Mouse (Mus musculus): Measurements from ENCODE around the gene Akap8l. TPM values are rescaled to one million over a fixed set of nuclear protein-coding genes. Genes with fewer than 3 reads are reported as not detected.
A peak's percentile ranks its signal among the peaks of the same experiment; 100 is the strongest.

Akap8l gene
- total RNA-seq, 2 experiments from 2014 or later = 98.5 to 109 TPM

GRCm38 (mm10) chr17:32358943-32359340 is 8.5 kb upstream of the Akap8l start:
- DNase-seq = no peak
- intact Hi-C loops (cut with DNase I) = no loop called here

GRCm38 (mm10) chr17:32358192-32358942 is 8.0 kb upstream of the Akap8l start:
- intact Hi-C loops (cut with DNase I) = no loop called here
- no peak for DNase-seq

GRCm38 (mm10) chr17:32356766-32357760 is 6.7 kb upstream of the Akap8l start:
- intact Hi-C loops (cut with DNase I) = no loop called here
- DNase-seq = no peak

DNA sequence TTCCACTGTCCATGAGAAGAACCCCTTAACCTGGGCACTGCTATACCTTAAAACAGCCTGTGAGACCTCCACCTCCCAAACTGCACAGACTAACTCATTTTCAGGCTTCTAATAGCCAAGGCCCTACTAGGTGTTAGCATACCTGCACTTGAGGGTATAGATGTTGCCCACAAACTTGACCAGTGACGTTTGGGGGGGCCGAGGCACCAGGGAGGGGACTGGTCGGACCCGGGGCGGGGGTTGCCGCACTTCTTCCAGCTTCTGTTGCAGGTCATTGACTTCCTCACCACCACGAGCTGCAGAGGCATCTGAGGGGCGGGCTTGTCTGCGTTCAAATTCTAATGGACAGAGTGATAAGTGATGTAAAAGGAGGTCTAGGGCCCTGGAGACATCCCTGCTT is 5.9 kb upstream of the Akap8l start:
- intact Hi-C loops (cut with DNase I) = no loop called here
- DNase-seq = no peak

GRCm38 (mm10) chr17:32355031-32355430 is 4.6 kb upstream of the Akap8l start:
- intact Hi-C loops (cut with DNase I) = no loop called here
- no peak for DNase-seq

DNA sequence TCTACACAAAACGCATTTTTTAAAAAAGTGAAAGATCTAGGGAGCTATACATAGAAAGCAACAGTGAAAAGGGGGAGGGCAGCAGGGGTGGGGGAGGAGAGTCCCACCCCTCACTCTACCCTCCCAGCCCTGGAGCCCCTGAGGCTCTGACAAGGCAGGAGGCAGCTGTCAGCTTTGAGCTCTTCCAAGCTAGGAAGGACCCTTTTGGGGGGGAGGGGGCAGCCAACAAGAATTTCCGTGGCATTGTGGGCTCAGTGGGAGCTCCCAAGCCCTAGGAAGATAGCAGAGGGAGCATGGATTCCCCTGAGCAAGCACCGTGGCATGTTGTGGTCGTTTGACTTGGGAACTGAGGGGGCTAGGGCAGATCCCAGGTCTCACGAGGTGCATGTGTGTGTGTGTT is 3.8 kb upstream of the Akap8l start:
- intact Hi-C loops (cut with DNase I) = no loop called here
- peak; percentile 37 for DNase-seq

DNA sequence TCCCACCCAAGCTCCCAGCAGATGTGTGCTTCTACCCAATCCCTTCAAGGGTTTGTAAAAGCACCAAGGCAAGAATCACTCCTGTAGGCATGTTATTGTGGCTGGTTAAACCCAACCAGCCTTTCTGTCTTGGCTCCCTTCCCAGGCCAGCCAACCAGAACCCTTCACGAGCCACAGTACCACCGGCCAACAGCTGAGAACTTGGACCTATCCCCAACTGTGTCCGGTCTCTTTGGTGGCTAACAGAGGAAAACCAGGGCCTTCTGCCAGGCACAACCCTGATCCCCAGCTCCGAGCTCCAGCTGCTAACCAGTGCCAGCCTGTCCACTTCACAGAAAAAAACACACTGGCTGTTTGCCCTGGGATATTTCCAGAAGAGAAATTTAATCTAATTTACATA is 3.3 kb upstream of the Akap8l start:
- DNase-seq = peak; percentile 94
- intact Hi-C loops (cut with DNase I) = no loop called here

DNA sequence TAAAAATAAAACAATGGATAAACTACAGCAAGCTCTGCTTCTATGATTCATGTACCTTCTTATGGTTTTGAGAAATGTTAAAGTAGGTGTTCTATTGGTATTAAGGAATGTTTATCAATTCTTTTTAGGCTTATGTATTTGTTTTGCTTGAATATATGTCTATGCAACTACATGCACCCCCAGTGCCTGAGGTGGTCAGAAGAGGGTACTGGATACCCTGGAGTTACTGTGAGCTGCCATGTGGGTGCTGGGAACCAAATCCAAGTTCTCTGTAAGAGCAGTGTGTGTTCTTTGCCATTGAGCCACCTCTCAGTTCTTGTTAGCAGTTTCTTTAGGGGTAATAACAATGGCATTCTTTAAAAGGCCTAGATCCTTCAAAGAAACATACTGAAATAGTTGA is 1.3 kb upstream of the Akap8l start:
- DNase-seq = no peak
- intact Hi-C loops (cut with DNase I) = no loop called here

DNA sequence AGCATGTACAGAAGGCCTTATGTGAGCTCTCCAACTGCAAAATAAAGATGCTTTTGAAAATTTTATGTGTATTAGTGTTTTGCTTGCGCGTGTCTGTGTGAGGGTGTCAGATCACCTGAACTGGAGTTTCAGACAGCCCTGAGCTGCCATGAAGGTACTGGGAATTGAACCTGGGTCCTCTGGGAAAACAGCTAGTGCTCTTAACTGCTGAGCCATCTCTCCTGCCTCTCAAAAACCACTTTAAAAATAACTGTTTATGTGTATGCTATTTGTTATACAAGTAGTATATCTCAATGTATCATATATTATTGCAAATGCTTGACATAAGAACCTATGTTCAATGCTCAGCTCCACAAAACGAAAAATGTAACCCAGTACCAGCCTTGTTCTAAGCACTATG is 862 bp upstream of the Akap8l start:
- DNase-seq = no peak
- intact Hi-C loops (cut with DNase I) = no loop called here

- DNase-seq = no peak
- intact Hi-C loops (cut with DNase I) = loop anchor here (5.0 kb wide), 2 partner anchors 82 to 142 kb away; no protein-coding TSS in a partner anchor
Measured at GRCm38 (mm10) chr17:32349851-32350381, 491 bp downstream of the Akap8l start.

GRCm38 (mm10) chr17:32349037-32349732 is 1.2 kb downstream of the Akap8l start:
- DNase-seq = no peak

GRCm38 (mm10) chr17:32348406-32348805 is 2.0 kb downstream of the Akap8l start:
- intact Hi-C loops (cut with DNase I) = loop anchor here (5.0 kb wide), 2 partner anchors 84 to 144 kb away; no protein-coding TSS in a partner anchor
- DNase-seq = no peak

More at GRCm38 (mm10) chr17:32349037-32349732, 1.2 kb downstream of the Akap8l start:
- intact Hi-C loops (cut with DNase I) = loop anchor here (5.0 kb wide), 2 partner anchors 83 to 143 kb away; no protein-coding TSS in a partner anchor

GRCm38 (mm10) chr17:32341102-32341501 is 9.3 kb downstream of the Akap8l start:
- no peak for DNase-seq
- intact Hi-C loops (cut with DNase I) = no loop called here

- intact Hi-C loops (cut with DNase I) = no loop called here
- no peak for DNase-seq
Measured at GRCm38 (mm10) chr17:32340110-32340509, 10.3 kb downstream of the Akap8l start.

- no peak for DNase-seq
- intact Hi-C loops (cut with DNase I) = no loop called here
Measured at GRCm38 (mm10) chr17:32335869-32336268, 14.5 kb downstream of the Akap8l start.

DNA sequence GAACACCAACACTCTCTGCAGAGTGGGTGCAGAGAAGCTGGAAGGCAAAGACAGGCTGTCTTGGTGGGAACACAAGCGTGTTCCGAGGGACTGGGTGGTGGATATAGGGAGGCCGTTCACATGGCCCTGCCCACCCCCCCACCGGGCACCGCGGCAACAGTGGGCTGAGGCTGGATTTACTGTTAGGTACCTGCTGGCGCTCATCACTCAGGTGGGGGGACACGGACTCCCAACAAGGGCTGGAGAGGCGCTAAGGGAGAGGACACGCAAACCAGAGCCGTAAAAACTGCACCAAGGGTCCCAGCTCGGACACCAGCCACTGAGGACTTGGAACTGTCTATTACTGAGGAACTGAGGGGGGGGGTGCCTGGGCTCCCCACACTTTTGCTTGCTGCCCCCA is 15.5 kb downstream of the Akap8l start:
- intact Hi-C loops (cut with DNase I) = no loop called here
- no peak for DNase-seq

DNA sequence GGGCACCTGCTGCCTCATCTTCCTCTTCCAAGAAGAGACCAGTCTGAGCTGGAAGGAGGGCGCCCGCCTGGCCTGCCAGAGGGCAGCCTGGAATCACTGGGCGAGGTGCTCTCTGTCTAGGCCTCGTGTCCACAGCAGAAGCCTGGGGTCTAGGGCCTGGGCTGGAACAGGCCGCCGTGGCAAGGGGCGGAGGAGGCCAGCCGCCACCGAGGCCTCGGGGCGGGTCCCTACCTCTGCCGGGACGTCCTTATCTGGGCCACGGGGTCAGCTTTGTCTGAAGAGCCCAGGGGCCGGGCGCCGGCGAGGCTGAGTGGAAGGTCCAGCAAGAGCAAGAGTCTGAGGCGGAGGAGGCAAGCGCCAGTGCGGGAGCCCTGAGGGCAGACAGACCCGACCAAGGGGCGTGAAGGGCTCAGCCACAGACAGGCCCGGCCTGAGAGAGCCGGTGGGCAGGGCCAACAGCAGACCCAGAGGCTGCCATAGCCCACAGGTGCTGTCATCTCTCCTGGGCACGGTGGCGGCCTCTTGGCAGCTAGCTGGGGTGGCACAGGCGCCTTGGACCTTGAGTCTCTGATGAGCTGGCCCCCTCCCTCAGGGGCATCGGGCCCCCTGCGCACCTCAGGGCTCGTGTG is 16.6 kb downstream of the Akap8l start:
- no peak for DNase-seq
- intact Hi-C loops (cut with DNase I) = no loop called here

DNA sequence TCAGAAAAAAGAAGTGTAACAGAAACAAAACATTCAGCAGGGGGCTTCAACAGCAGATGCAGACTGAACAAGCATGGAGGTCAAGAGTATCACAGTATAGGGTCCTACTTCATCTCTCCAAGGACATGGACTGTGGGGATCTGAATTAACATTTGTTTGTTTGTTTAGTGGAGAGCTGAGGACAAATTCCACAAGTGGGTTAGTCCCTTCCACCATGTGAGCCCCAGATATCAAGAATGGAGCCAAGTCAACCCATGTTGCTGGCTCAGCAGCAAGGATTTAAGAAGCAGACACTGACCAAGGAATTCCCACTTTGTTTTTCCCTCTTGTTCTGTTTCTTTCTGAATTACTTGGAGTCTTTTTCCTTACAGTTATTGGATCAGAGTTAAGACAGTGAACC is 22.9 kb downstream of the Akap8l start:
- intact Hi-C loops (cut with DNase I) = no loop called here

DNA sequence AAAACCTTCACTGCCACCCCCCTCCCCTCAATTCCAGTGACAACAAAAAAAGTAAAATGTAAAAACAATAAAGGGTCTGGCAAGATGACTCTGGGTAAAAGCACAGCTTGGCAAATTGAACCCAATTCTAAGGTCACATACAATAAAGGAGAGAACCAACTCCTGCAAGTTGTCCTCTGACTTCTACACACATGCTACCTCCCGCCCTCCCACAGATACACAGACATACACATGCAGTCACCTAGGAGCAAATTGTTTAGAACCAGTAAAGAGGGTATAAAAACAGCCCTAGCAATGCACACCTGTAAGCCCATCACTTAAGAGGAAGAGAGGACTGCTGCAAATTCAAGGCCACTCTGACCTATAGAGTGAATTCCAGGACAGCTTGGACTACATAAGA is 27.6 kb downstream of the Akap8l start:
- DNase-seq = no peak
- intact Hi-C loops (cut with DNase I) = no loop called here

More for the DNA sequence above, 22.9 kb downstream of the Akap8l start:
- DNase-seq = no peak

GRCm38 (mm10) chr17:32321836-32322235 is 28.6 kb downstream of the Akap8l start:
- no peak for DNase-seq
- intact Hi-C loops (cut with DNase I) = no loop called here

All from left cerebral cortex, postnatal 4 days (tissue).